Mouse (Mus musculus) left cerebral cortex, adult 2 months (tissue): ENCODE data around the gene Nr6a1. TPM values are rescaled to one million over a fixed set of nuclear protein-coding genes. Genes with fewer than 3 reads are reported as not detected.
A peak's percentile ranks its signal among the peaks of the same experiment; 100 is the strongest.

Experiments used
- DNase-seq, 2 experiments: peaks; one replicate each; pipeline ENCODE4 v3.0.0; 2021 to 2022; ENCODE audit warnings: low spot score in 2 of 2, mixed read lengths in 1 of 2; ENCODE audit errors: extremely low spot score in 1 of 2
- H3K27ac ChIP-seq: fragments of 200-600 bp; 2 replicates; pipeline ENCODE4 v1.8.1; 2022
- H3K4me3 ChIP-seq: fragments of 200-600 bp; 2 replicates; pipeline ENCODE4 v1.8.1; 2022
- CTCF ChIP-seq: fragments of 200-600 bp; IDR thresholded peaks from 2 replicates; pipeline ENCODE4 v1.8.1; 2022; ENCODE audit warnings: antibody characterized with exemption, mild to moderate bottlenecking, moderate library complexity
- intact Hi-C: fragments of 180-260 bp; cut with DNase I; formaldehyde crosslinking; loops from one replicate; pipeline ENCODE4 v1.15.1; 2025
- microRNA-seq, 2 experiments: library from miRNA; unstranded; fragments of <30 nt; microRNA quantifications; one replicate each; pipeline ENCODE4 v1.2.0; 2021
- total RNA-seq, 2 experiments: library from RNA; stranded (reverse); gene quantifications; 2 replicates each; pipeline ENCODE4 v1.2.3; 2021

Nr6a1 gene
- total RNA-seq, 2 experiments from 2014 or later: 9.3 to 10.4 TPM

DNA sequence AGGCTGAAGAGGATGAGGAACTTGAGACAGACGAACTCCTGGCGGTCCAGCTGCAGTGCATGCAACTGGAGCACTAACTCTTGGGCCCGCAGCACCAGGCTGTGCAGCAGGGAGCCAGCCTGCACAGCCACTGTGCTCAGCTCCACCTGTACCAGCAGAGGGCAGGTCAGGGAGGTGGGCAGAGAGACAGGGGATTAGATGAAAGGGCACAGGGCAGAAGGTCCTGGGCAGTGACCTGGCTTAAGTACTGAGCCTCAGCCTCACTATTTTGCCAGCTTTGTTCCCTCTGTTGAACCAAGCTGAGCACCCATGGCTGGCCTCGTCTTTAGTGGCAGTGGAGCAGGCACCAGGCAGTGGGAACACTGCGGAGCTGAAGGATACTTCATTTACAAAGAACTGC, 227.3 kb downstream of the Nr6a1 start:
- Histone ChIP-seq H3K27ac (no peak overlapping the region), H3K4me3 (no peak overlapping the region)
- no peak for DNase-seq
- intact Hi-C loops: no loop called here
- no peak; the same call in 1 of the 2 replicates for TF ChIP-seq CTCF

DNA sequence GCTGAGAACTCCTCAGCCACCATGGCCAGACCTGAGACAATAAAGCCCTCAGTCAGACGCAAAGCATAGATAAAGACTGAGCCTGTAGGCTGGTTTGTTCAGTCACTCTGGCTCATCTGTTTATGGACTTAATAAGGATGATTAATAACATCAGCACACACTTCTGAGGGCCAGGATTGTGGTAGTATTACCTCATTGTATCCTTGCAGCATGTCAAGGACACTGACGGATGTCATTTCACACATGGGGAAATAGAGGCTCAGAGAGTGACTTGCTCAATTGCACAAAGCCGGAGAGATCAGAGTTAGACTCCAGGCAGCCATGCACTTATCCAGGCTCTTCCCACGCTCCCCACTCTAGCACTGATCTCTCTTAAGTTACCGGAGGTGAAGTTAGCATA, 228.9 kb downstream of the Nr6a1 start:
- Histone ChIP-seq H3K4me3 (no peak overlapping the region), H3K27ac (no peak overlapping the region)
- intact Hi-C loops: no loop called here
- no peak for TF ChIP-seq CTCF
- no peak for DNase-seq

DNA sequence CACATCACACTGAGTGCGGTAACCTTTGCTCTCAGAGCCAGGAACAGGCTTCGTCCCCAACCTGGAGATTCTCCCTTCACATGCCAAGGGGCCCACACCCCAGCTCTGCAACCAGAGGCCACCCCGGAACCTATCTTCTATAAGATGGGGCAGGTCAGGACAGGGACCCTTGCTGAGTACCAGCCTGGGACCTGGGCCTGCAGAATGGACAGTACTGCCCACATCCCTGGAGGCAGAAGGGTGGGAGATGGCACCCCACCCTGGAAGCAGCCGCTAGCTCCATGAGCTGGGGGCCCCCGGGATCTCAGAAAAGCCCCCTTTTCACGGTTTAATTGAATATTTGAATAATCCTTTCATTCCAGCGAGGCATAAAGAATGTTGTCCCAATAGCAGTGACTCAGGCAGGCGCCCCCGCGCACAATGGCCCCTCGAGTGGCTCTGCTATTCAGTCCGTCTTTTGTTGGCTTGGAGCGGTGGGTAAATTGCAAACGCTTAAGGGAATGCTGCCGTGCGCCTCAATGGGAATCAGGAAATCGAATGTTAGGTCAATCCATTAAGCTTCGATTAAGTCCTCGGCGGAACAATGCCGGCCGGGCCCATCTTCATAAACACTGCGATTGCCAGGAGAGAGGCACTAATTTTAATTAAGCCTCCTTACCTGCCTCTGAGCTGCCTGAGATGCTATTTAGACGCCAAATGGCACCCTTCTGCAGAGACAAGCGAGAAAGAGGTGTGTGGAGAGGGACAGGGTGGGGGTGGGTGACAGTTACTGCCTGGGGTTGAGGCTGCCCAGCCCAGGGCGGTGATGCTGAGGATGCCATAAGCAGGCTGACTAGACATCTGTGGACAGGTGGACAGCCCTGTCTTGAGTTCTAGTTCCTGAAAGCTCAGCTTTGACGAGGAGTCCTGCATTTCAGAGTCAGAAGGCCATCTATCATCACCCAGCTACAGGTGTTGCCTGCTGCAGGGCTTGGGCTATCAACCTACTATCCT, 230.1 kb downstream of the Nr6a1 start:
- DNase-seq: no peak
- H3K4me3 ChIP-seq: no peak overlapping the region
- no peak overlapping the region for H3K27ac ChIP-seq
- TF ChIP-seq CTCF: no peak
- intact Hi-C loops: no loop called here

- Histone ChIP-seq H3K27ac (no peak overlapping the region), H3K4me3 (no peak overlapping the region)
- intact Hi-C loops: no loop called here
- no peak for DNase-seq
- no peak for TF ChIP-seq CTCF
Observed at GRCm38 (mm10) chr2:38695770-38696169, 231.7 kb downstream of the Nr6a1 start.

DNA sequence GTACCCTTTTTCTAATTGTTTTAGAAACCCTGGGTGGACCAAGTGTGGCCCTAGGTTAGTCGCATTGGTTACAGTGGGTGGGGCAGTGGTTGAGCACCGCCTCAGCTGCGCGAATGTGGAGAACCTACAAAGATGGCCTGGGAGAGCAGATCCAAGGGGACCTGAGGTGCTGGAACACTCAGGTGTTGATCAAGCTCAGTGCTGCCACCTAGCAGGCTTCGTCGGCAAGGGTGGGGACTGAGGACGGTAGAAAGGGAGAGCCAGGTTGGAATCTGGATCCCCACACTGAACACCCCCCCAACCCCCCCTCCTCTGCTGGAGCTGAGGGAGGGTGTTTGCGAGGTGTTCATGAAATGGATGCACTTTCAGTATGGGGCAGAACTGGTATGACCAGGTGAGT, 235.9 kb downstream of the Nr6a1 start:
- TF ChIP-seq CTCF: peak; percentile 52
- Histone ChIP-seq H3K4me3 (no peak overlapping the region), H3K27ac (no peak overlapping the region)
- DNase-seq: peak in 1 of 2 experiments; percentile 39
- intact Hi-C loops: no loop called here

DNA sequence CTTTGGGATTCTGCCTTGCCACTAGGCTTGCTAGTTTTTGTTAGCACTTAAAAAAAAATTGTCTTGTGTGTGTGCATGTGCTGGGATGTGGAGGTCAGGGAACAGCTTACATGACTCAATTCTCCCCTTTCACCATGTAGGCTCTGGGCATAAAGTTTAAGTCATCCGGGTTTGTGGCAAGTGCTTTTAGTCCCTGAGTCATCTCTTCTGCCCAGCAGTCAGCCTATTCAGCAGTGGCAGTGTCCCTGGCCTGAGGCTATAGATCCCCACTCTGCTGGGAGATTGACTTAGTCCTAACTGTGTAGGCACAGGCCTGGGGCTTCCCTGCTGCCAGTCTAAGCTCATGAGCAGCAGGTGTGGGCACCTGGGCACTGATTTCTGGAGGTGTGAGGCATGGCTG, 237.6 kb downstream of the Nr6a1 start:
- intact Hi-C loops: no loop called here
- no peak for TF ChIP-seq CTCF
- Histone ChIP-seq H3K27ac (no peak overlapping the region), H3K4me3 (no peak overlapping the region)
- no peak for DNase-seq

GRCm38 (mm10) chr2:38688791-38689520, 238.5 kb downstream of the Nr6a1 start:
- intact Hi-C loops: no loop called here
- peak; percentile 66 for TF ChIP-seq CTCF
- 0 out of 2 replicates have a peak overlapping the region, but pooled peaks have one; percentile 16 for H3K4me3 ChIP-seq
- no peak overlapping the region for H3K27ac ChIP-seq
- peak; percentile 27 to 40 for DNase-seq

GRCm38 (mm10) chr2:38685746-38686145, 241.7 kb downstream of the Nr6a1 start:
- intact Hi-C loops: no loop called here
- no peak for DNase-seq
- no peak for TF ChIP-seq CTCF
- Histone ChIP-seq H3K27ac (no peak overlapping the region), H3K4me3 (no peak overlapping the region)

DNA sequence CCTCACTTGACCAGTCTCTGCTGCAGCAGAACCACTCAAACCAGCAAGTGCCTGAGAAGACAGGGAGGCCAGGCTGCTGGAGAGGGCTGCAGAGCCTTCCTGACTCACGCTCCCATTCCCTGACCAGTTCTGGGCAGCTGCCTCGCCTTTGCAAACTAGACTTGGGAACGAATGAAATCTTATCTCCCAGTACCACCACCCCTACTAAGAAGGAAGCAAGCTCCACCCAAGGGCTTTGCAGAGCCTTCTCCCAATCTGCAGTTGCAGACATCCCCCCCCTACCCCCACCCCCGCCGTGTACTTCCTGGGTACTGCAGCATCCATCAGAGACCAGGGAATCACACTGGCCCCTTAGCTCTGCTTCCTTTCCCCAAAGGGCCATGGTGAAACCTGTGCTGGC, 244.4 kb downstream of the Nr6a1 start:
- intact Hi-C loops: no loop called here
- H3K4me3 ChIP-seq: no peak overlapping the region
- no peak overlapping the region for H3K27ac ChIP-seq
- no peak for TF ChIP-seq CTCF
- DNase-seq: no peak

GRCm38 (mm10) chr2:38682209-38682608, 245.3 kb downstream of the Nr6a1 start:
- DNase-seq: no peak
- no peak for TF ChIP-seq CTCF
- intact Hi-C loops: no loop called here
- Histone ChIP-seq H3K27ac (no peak overlapping the region), H3K4me3 (no peak overlapping the region)

DNA sequence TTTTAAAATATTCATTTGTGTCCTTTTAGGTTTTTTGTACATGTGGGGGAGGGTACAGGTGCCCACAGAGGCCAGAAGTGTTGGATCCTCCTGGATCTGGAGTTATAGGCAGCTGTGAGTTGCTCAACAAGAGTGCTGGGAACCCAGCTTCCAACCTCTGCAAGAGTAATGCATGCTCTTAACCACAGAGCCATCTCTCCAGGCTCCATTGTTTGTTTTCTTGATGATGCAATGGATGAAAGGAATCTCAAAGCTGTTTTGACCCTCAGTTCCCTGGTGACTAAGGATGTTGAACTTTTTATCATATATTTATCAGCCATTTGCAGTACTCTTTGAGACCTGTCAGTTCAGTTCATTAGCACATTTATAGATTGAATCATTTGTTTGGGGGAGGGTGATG, 248.5 kb downstream of the Nr6a1 start:
- no peak overlapping the region for H3K27ac ChIP-seq
- H3K4me3 ChIP-seq: no peak overlapping the region
- intact Hi-C loops: no loop called here
- TF ChIP-seq CTCF: no peak
- DNase-seq: no peak

DNA sequence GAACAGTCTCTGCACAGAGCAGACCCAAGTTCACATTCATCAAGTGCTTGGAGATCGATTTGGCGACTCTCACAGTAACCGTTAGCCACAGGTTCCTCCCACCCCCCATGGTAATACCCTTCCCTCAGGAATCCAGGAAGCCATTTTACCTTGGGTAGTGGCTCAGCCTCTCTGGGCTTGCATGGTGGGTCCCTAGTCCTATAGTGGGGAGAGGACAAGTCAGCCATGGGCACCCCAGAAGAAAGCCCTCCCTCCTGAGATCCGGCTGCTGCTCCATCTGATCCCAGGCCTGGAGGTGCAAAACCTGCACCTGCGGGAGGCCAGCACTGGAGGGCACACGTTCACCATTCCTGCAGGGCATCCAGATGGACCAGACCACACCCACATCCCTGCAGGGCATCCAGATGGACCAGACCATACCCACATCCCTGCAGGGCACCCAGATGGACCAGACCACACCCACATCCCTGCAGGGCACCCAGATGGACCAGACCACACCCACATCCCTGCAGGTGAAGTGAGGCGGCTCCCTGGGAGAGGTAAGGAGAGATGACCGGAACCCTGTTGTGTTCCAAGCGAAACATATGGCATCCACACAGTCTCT, 252.0 kb downstream of the Nr6a1 start:
- no peak overlapping the region for H3K4me3 ChIP-seq
- TF ChIP-seq CTCF: no peak; the same call in 1 of the 2 replicates
- intact Hi-C loops: no loop called here

More for the DNA sequence above, 252.0 kb downstream of the Nr6a1 start:
- H3K27ac ChIP-seq: no peak overlapping the region
- no peak for DNase-seq

Small RNA genes within 50 kb of the gene (microRNA-seq; reads per million reads assigned to microRNA genes)
- gene Mir181a-2 (11.2 to 21.2 reads per million in 2 experiments), gene Mir181b-2 (1,578 to 2,067 reads per million in 2 experiments)

Other genes with a start within 250 kb of the Nr6a1 start
- under 1 TPM in 1 of 2 experiments, not detected in 1; 0.16 TPM for gene Nr5a1, start 213.1 kb downstream of the Nr6a1 start, total RNA-seq
- 1 to 10 TPM; 2.1 to 2.6 TPM for gene Olfml2a, start 4.3 kb upstream of the Nr6a1 start, total RNA-seq
- under 1 TPM; 0.32 to 0.70 TPM for gene Wdr38, start 69.8 kb upstream of the Nr6a1 start, total RNA-seq
- 100 to 1,000 TPM; 106 to 108 TPM for gene Arpc5l, start 77.7 kb upstream of the Nr6a1 start, total RNA-seq
- gene Rpl35, start 77.9 kb upstream of the Nr6a1 start, total RNA-seq: 100 to 1,000 TPM; 251 to 253 TPM
- 10 to 100 TPM; 30.3 to 31.1 TPM for gene Golga1, start 137.9 kb upstream of the Nr6a1 start, total RNA-seq